Mouse (Mus musculus): ENCODE results near the gene Gm20388. TPM values are rescaled to one million over a fixed set of nuclear protein-coding genes. Genes with fewer than 3 reads are reported as not detected.
"Not testable (repeated sequence)": the region's sequence is repeated elsewhere in the genome, so short reads cannot be mapped to it uniquely, and the experiment has no call there.

The Gm20388 gene
- polyA plus RNA-seq, 1 experiment from 2014 or later: 1.7 TPM

- H3K4me3 ChIP-seq; DNase-seq (ENCODE audit: low spot score); H3K27ac ChIP-seq; H3K27me3 ChIP-seq (ENCODE audit: insufficient read depth, poor library complexity, severe bottlenecking); H3K4me1 ChIP-seq (replicated peaks); H3K9me3 ChIP-seq: not testable (repeated sequence)
- WGBS: 79% methylated on average over 2 of the region's 2 CpGs
- peaks cover 89% of the 10 kb centered on the region for H3K36me3 ChIP-seq
Observed at GRCm38 (mm10) chr8:121597492-121597891, 1686.9 kb downstream of the Gm20388 start.

GRCm38 (mm10) chr8:121598190-121598589 is 1687.5 kb downstream of the Gm20388 start:
- Histone ChIP-seq H3K27ac (no peak overlapping the region), H3K36me3 (peaks cover 92% of the 10 kb centered on the region), H3K9me3 (no peaks in the 10 kb centered on the region), H3K27me3 (ENCODE audit: insufficient read depth, poor library complexity, severe bottlenecking) (no peaks in the 10 kb centered on the region), H3K4me1 (replicated peaks) (no peaks in the 10 kb centered on the region), H3K4me3 (no peak overlapping the region)
- 91% methylated on average over 7 of the region's 7 CpGs for WGBS
- DNase-seq (ENCODE audit: low spot score): no peak

- 41% methylated on average over 7 of the region's 7 CpGs for WGBS
- H3K27ac ChIP-seq: no peak overlapping the region
- no peaks in the 10 kb centered on the region for H3K9me3 ChIP-seq
- H3K36me3 ChIP-seq: peaks cover 89% of the 10 kb centered on the region
- DNase-seq (ENCODE audit: low spot score): peak; percentile 77
- H3K4me3 ChIP-seq: no peak overlapping the region
- no peaks in the 10 kb centered on the region for H3K4me1 ChIP-seq (replicated peaks)
- H3K27me3 ChIP-seq (ENCODE audit: insufficient read depth, poor library complexity, severe bottlenecking): no peaks in the 10 kb centered on the region
Observed at GRCm38 (mm10) chr8:121598892-121599291, 1688.3 kb downstream of the Gm20388 start.

GRCm38 (mm10) chr8:121599842-121600241 is 1689.2 kb downstream of the Gm20388 start:
- WGBS: 92% methylated on average over 14 of the region's 14 CpGs
- H3K27ac ChIP-seq: no peak overlapping the region
- no peak overlapping the region for H3K4me3 ChIP-seq
- no peak for DNase-seq (ENCODE audit: low spot score)
- H3K9me3 ChIP-seq: no peaks in the 10 kb centered on the region
- H3K36me3 ChIP-seq: peaks cover 89% of the 10 kb centered on the region
- H3K27me3 ChIP-seq (ENCODE audit: insufficient read depth, poor library complexity, severe bottlenecking): no peaks in the 10 kb centered on the region
- H3K4me1 ChIP-seq (replicated peaks): 0 out of 2 replicates have a peak, but pooled peaks cover 5% of the 10 kb centered on the region

- DNase-seq (ENCODE audit: low spot score): no peak
- WGBS: 96% methylated on average over 12 of the region's 12 CpGs
- Histone ChIP-seq H3K4me3 (no peak overlapping the region), H3K27ac (no peak overlapping the region), H3K27me3 (ENCODE audit: insufficient read depth, poor library complexity, severe bottlenecking) (no peaks in the 10 kb centered on the region), H3K36me3 (peaks cover 94% of the 10 kb centered on the region), H3K4me1 (replicated peaks) (0 out of 2 replicates have a peak, but pooled peaks cover 5% of the 10 kb centered on the region), H3K9me3 (no peaks in the 10 kb centered on the region)
Observed at GRCm38 (mm10) chr8:121602411-121602810, 1691.8 kb downstream of the Gm20388 start.

GRCm38 (mm10) chr8:121602860-121603259 is 1692.2 kb downstream of the Gm20388 start:
- H3K36me3 ChIP-seq: peaks cover 94% of the 10 kb centered on the region
- no peak overlapping the region for H3K27ac ChIP-seq
- DNase-seq (ENCODE audit: low spot score): peak; percentile 62
- H3K4me3 ChIP-seq: no peak overlapping the region
- 0 out of 2 replicates have a peak, but pooled peaks cover 5% of the 10 kb centered on the region for H3K4me1 ChIP-seq (replicated peaks)
- no peaks in the 10 kb centered on the region for H3K27me3 ChIP-seq (ENCODE audit: insufficient read depth, poor library complexity, severe bottlenecking)
- H3K9me3 ChIP-seq: no peaks in the 10 kb centered on the region
- WGBS: 25% methylated on average over 3 of the region's 3 CpGs

- WGBS: 96% methylated on average over 12 of the region's 12 CpGs
- Histone ChIP-seq H3K27me3 (ENCODE audit: insufficient read depth, poor library complexity, severe bottlenecking) (no peaks in the 10 kb centered on the region), H3K4me3 (no peak overlapping the region), H3K27ac (no peak overlapping the region), H3K4me1 (replicated peaks) (0 out of 2 replicates have a peak, but pooled peaks cover 5% of the 10 kb centered on the region), H3K36me3 (peaks cover 97% of the 10 kb centered on the region), H3K9me3 (no peaks in the 10 kb centered on the region)
- DNase-seq (ENCODE audit: low spot score): no peak
Observed at GRCm38 (mm10) chr8:121603801-121604200, 1693.2 kb downstream of the Gm20388 start.

- no peak overlapping the region for H3K4me3 ChIP-seq
- peaks cover 97% of the 10 kb centered on the region for H3K36me3 ChIP-seq
Observed at GRCm38 (mm10) chr8:121607661-121608060, 1697.0 kb downstream of the Gm20388 start.

GRCm38 (mm10) chr8:121609251-121609650 is 1698.6 kb downstream of the Gm20388 start:
- Histone ChIP-seq H3K9me3 (no peaks in the 10 kb centered on the region), H3K4me1 (replicated peaks) (peaks cover 9% of the 10 kb centered on the region), H3K27ac (no peak overlapping the region), H3K36me3 (peaks cover 85% of the 10 kb centered on the region), H3K4me3 (no peak overlapping the region), H3K27me3 (ENCODE audit: insufficient read depth, poor library complexity, severe bottlenecking) (no peaks in the 10 kb centered on the region)
- no peak for DNase-seq (ENCODE audit: low spot score)
- WGBS: 92% methylated on average over 15 of the region's 15 CpGs

More at GRCm38 (mm10) chr8:121607661-121608060, 1697.0 kb downstream of the Gm20388 start:
- 95% methylated on average over 5 of the region's 5 CpGs for WGBS
- no peak overlapping the region for H3K27ac ChIP-seq
- 0 out of 2 replicates have a peak, but pooled peaks cover 5% of the 10 kb centered on the region for H3K4me1 ChIP-seq (replicated peaks)
- no peaks in the 10 kb centered on the region for H3K9me3 ChIP-seq
- H3K27me3 ChIP-seq (ENCODE audit: insufficient read depth, poor library complexity, severe bottlenecking): no peaks in the 10 kb centered on the region
- no peak for DNase-seq (ENCODE audit: low spot score)

GRCm38 (mm10) chr8:121609916-121610315 is 1699.3 kb downstream of the Gm20388 start:
- Histone ChIP-seq H3K27ac (no peak overlapping the region), H3K27me3 (ENCODE audit: insufficient read depth, poor library complexity, severe bottlenecking) (no peaks in the 10 kb centered on the region), H3K4me1 (replicated peaks) (peaks cover 5% of the 10 kb centered on the region), H3K4me3 (no peak overlapping the region), H3K9me3 (no peaks in the 10 kb centered on the region), H3K36me3 (peaks cover 81% of the 10 kb centered on the region)
- WGBS: 92% methylated on average over 11 of the region's 11 CpGs
- DNase-seq (ENCODE audit: low spot score): no peak

- DNase-seq (ENCODE audit: low spot score): no peak
- peaks cover 81% of the 10 kb centered on the region for H3K36me3 ChIP-seq
Observed at GRCm38 (mm10) chr8:121613419-121613818, 1702.8 kb downstream of the Gm20388 start.

GRCm38 (mm10) chr8:121619401-121619995 is 1708.9 kb downstream of the Gm20388 start:
- Histone ChIP-seq H3K4me3 (no peak overlapping the region), H3K36me3 (peaks cover 64% of the 10 kb centered on the region), H3K4me1 (replicated peaks) (peaks cover 16% of the 10 kb centered on the region), H3K27ac (peak overlapping the region; percentile 5; the same call in 1 of the 2 replicates), H3K9me3 (no peaks in the 10 kb centered on the region), H3K27me3 (ENCODE audit: insufficient read depth, poor library complexity, severe bottlenecking) (no peaks in the 10 kb centered on the region)
- no peak for DNase-seq (ENCODE audit: low spot score)
- 69% methylated on average over 7 of the region's 7 CpGs for WGBS

More at GRCm38 (mm10) chr8:121613419-121613818, 1702.8 kb downstream of the Gm20388 start:
- Histone ChIP-seq H3K27ac (no peak overlapping the region), H3K9me3 (no peaks in the 10 kb centered on the region), H3K4me1 (replicated peaks) (peaks cover 5% of the 10 kb centered on the region), H3K4me3 (no peak overlapping the region), H3K27me3 (ENCODE audit: insufficient read depth, poor library complexity, severe bottlenecking) (no peaks in the 10 kb centered on the region)

- peaks cover 25% of the 10 kb centered on the region for H3K4me1 ChIP-seq (replicated peaks)
- 90% methylated on average over 12 of the region's 12 CpGs for WGBS
- H3K4me3 ChIP-seq: no peak overlapping the region
- no peaks in the 10 kb centered on the region for H3K27me3 ChIP-seq (ENCODE audit: insufficient read depth, poor library complexity, severe bottlenecking)
- no peaks in the 10 kb centered on the region for H3K9me3 ChIP-seq
- H3K36me3 ChIP-seq: peaks cover 62% of the 10 kb centered on the region
- no peak overlapping the region for H3K27ac ChIP-seq
- DNase-seq (ENCODE audit: low spot score): no peak
Observed at GRCm38 (mm10) chr8:121620801-121621516, 1710.3 kb downstream of the Gm20388 start.

All from hindbrain, embryonic 10.5 days (tissue).